Mouse (Mus musculus): ENCODE measurements at regions not wholly inside any gene's neighbourhood (a gene's known extent, or its start where the extent isn't known, plus 50 kb on each side); places are given as distances from the start of the nearest gene placed in this dataset.
A peak's percentile ranks its signal among the peaks of the same experiment; 100 is the strongest.

DNA sequence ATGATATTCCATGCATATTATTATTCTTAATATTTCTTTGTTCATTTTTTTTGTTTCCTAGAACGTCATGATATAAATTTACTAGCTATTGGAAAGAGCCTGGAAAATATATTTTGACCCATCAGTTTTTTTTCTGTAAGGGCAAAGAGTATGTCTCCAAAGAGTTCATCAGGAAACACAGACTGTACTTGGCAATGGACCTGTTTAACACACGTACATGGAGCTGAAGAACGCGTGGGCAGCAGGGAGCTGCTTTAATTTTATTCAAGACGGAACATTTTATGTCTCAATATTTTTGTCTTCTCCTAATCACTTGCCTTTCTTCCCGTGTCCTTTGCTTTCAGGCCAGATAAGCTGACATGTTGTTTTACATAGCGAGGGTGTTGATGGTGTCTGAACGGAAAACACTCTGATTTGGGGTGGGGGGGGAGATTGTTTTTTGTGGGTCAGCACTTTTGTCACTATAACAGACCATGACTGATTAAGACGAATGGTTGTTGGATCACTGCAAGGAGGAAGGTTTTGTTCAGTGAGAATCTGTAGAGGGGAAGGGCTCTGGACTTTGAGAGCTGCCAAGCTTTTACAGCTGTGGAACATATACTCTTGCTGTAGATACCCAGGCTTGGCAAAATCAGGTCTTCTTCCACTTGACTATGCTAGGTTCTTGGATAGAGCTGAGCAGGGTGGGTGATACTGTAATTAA is 176.2 kb upstream of the Mocs2 start:
- no peaks in the 10 kb centered on the region for H3K36me3 ChIP-seq (replicated peaks; ENCODE audit: control insufficient read depth, insufficient read depth, low read depth, low read length)
- 83% methylated on average over 9 of the region's 9 CpGs for WGBS
- H3K4me2 ChIP-seq (ENCODE audit: low read depth, low read length) = no peak overlapping the region
- no peaks in the 10 kb centered on the region for H3K27me3 ChIP-seq (ENCODE audit: control insufficient read depth, insufficient read depth, low read length)
- ATAC-seq (replicated peaks; ENCODE audit: insufficient number of reproducible peaks, low FRiP score, low TSS enrichment, low read depth) = no peak
- H3K9me3 ChIP-seq (replicated peaks; ENCODE audit: control insufficient read depth, low read length) = no peaks in the 10 kb centered on the region
- no peak overlapping the region for H3K4me3 ChIP-seq (ENCODE audit: low read depth, low read length)
- no peaks in the 10 kb centered on the region for H3K4me1 ChIP-seq (ENCODE audit: control insufficient read depth, insufficient read depth, low read length)
- no peak overlapping the region for H3K9ac ChIP-seq (replicated peaks; ENCODE audit: low read length)
- DNase-seq (ENCODE audit: low spot score) = no peak
- H3K27ac ChIP-seq (replicated peaks; ENCODE audit: low read depth, low read length) = no peak overlapping the region

DNA sequence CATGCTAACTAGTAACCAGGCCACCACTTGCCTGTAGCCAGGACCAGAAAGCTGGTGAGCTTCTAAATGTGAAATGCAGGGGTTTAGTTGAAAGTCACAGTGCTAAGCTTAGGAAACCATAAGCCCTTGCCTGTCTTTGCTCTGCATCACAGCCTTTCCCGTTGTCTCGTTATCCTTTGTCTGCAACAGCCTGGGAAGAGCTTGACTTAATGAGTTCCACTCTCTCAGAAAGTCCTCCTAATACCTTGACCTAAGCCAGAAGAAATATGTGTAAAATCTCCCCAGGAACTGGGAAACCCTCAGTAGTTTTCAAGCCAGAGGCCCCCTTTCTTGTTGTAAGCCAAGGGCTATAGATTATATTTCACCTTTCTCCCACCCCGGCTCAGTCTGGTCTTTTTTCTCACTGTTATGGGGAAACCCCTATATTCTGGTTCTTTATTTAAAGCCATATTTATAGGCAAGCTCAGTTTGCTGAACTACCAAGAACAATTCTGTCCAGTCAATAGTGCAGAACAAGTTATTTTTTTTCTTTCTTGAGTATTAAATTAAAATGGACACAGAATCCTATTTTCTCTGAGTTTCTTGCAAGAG is 175.0 kb upstream of the Mocs2 start:
- Histone ChIP-seq H3K4me3 (ENCODE audit: low read depth, low read length) (no peak overlapping the region), H3K27me3 (ENCODE audit: control insufficient read depth, insufficient read depth, low read length) (no peaks in the 10 kb centered on the region), H3K4me2 (ENCODE audit: low read depth, low read length) (no peak overlapping the region), H3K9me3 (replicated peaks; ENCODE audit: control insufficient read depth, low read length) (no peaks in the 10 kb centered on the region), H3K36me3 (replicated peaks; ENCODE audit: control insufficient read depth, insufficient read depth, low read depth, low read length) (no peaks in the 10 kb centered on the region), H3K9ac (replicated peaks; ENCODE audit: low read length) (no peak overlapping the region), H3K4me1 (ENCODE audit: control insufficient read depth, insufficient read depth, low read length) (no peaks in the 10 kb centered on the region), H3K27ac (replicated peaks; ENCODE audit: low read depth, low read length) (no peak overlapping the region)
- DNase-seq (ENCODE audit: low spot score) (no peak), ATAC-seq (replicated peaks; ENCODE audit: insufficient number of reproducible peaks, low FRiP score, low TSS enrichment, low read depth) (no peak)
- WGBS = 37% methylated on average over 3 of the region's 3 CpGs

DNA sequence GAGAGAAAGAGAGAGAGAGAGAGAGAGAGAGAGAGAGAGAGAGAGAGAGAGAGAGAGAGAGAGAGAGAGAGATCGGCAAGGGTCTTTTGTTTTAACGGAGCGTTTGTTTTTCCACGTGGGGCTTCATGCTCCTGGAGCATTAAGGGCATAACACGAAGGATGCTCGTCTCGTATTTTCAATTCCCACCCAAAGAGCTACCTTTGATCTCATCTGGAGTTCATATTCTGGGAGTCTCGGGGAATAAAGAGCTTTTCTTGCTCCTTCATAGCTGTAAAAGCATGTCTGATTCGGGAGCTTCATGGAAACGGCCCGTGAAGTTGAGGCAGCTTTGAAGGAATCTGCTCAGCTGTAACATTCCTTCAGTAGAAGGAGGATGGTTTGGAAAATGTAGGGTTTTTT is 174.5 kb upstream of the Mocs2 start:
- H3K4me1 ChIP-seq (ENCODE audit: control insufficient read depth, insufficient read depth, low read length) = no peaks in the 10 kb centered on the region
- H3K36me3 ChIP-seq (replicated peaks; ENCODE audit: control insufficient read depth, insufficient read depth, low read depth, low read length) = no peaks in the 10 kb centered on the region
- no peak overlapping the region for H3K9ac ChIP-seq (replicated peaks; ENCODE audit: low read length)
- DNase-seq (ENCODE audit: low spot score) (peak; percentile 57), ATAC-seq (replicated peaks; ENCODE audit: insufficient number of reproducible peaks, low FRiP score, low TSS enrichment, low read depth) (no peak)
- no peak overlapping the region for H3K4me3 ChIP-seq (ENCODE audit: low read depth, low read length)
- no peak overlapping the region for H3K27ac ChIP-seq (replicated peaks; ENCODE audit: low read depth, low read length)
- 44% methylated on average over 11 of the region's 11 CpGs for WGBS
- no peak overlapping the region for H3K4me2 ChIP-seq (ENCODE audit: low read depth, low read length)
- H3K9me3 ChIP-seq (replicated peaks; ENCODE audit: control insufficient read depth, low read length) = no peaks in the 10 kb centered on the region
- no peaks in the 10 kb centered on the region for H3K27me3 ChIP-seq (ENCODE audit: control insufficient read depth, insufficient read depth, low read length)

DNA sequence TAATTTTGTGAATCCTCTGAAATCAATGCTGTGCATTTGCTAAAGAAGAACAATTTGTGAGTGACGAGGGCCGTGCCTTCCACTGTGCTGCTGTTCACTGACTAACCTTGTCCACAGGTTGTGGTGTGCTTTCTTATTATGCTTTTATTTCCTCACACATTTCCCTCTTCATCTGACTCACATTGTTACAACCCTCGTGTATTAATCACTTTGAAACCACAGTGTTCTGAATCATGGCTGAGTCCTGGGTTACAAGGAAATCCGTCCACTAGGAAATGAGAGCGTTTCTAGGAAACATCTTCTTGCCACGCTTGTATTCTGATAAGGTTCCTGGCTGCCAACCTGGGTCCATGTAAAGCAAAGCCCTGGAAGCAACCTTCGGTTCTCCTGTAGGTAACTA is 163.8 kb upstream of the Mocs2 start:
- H3K4me2 ChIP-seq (ENCODE audit: low read depth, low read length) = no peak overlapping the region
- ATAC-seq (replicated peaks; ENCODE audit: insufficient number of reproducible peaks, low FRiP score, low TSS enrichment, low read depth) = no peak
- H3K9me3 ChIP-seq (replicated peaks; ENCODE audit: control insufficient read depth, low read length) = no peaks in the 10 kb centered on the region
- no peaks in the 10 kb centered on the region for H3K4me1 ChIP-seq (ENCODE audit: control insufficient read depth, insufficient read depth, low read length)
- DNase-seq (ENCODE audit: low spot score) = no peak
- H3K27ac ChIP-seq (replicated peaks; ENCODE audit: low read depth, low read length) = no peak overlapping the region
- no peak overlapping the region for H3K9ac ChIP-seq (replicated peaks; ENCODE audit: low read length)
- H3K36me3 ChIP-seq (replicated peaks; ENCODE audit: control insufficient read depth, insufficient read depth, low read depth, low read length) = no peaks in the 10 kb centered on the region
- 88% methylated on average over 7 of the region's 7 CpGs for WGBS
- H3K27me3 ChIP-seq (ENCODE audit: control insufficient read depth, insufficient read depth, low read length) = no peaks in the 10 kb centered on the region
- H3K4me3 ChIP-seq (ENCODE audit: low read depth, low read length) = no peak overlapping the region

DNA sequence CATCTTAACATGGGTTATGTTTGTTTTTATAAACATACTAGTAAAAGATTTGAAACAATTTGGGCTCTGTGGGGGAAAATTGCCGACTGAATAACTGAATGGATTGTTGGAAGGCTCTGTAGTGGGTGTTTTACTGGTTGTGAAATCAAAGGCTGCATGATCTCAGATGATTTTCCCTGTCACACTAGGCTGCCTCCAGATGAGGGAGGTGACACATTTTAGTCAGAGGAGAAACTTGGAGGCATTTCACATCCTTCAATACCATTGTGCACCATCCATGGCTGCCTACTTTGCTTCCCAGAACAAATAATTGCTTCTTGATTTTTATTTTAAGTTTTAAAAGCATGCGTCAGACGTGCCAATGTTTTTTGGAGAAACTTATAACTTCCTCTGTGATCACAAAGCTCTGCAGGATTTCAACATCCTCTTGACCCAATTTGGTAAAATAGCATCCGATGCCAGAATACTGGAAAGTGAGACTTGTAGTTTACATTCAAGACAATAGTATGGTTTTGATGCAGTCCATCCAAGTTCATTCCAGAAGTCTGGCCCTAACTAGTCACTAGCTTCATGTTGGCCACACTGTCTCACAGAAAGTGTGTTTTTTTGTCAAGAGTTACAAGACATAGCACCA is 163.0 kb upstream of the Mocs2 start:
- no peak for DNase-seq (ENCODE audit: low spot score)
- Histone ChIP-seq H3K9ac (replicated peaks; ENCODE audit: low read length) (no peak overlapping the region), H3K4me2 (ENCODE audit: low read depth, low read length) (no peak overlapping the region), H3K4me1 (ENCODE audit: control insufficient read depth, insufficient read depth, low read length) (no peaks in the 10 kb centered on the region), H3K27ac (replicated peaks; ENCODE audit: low read depth, low read length) (no peak overlapping the region), H3K27me3 (ENCODE audit: control insufficient read depth, insufficient read depth, low read length) (no peaks in the 10 kb centered on the region), H3K9me3 (replicated peaks; ENCODE audit: control insufficient read depth, low read length) (no peaks in the 10 kb centered on the region), H3K36me3 (replicated peaks; ENCODE audit: control insufficient read depth, insufficient read depth, low read depth, low read length) (no peaks in the 10 kb centered on the region), H3K4me3 (ENCODE audit: low read depth, low read length) (no peak overlapping the region)
- WGBS = 87% methylated on average over 4 of the region's 4 CpGs
- ATAC-seq (replicated peaks; ENCODE audit: insufficient number of reproducible peaks, low FRiP score, low TSS enrichment, low read depth) = no peak

DNA sequence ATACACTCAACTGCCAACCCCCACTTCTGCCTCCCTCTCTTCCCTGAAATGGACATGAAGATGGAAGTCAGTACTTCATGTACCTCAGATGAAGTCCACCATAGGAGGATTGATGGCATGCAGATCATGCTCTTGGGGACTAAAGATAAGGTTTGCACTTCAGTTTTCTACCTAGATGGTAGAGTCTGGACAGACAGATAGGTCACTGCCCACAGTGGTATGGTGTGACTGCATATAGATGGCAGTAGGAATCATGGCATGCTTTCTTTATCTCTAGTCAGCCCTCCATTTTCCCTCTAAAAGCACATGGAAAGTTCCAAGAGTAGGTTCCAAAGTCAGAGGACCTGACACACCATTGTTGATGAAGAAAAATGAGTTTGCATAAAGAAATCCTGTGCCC is 145.6 kb upstream of the Mocs2 start:
- Histone ChIP-seq H3K27ac (replicated peaks; ENCODE audit: low read depth, low read length) (no peak overlapping the region), H3K4me1 (ENCODE audit: control insufficient read depth, insufficient read depth, low read length) (no peaks in the 10 kb centered on the region), H3K9ac (replicated peaks; ENCODE audit: low read length) (no peak overlapping the region), H3K9me3 (replicated peaks; ENCODE audit: control insufficient read depth, low read length) (no peaks in the 10 kb centered on the region), H3K27me3 (ENCODE audit: control insufficient read depth, insufficient read depth, low read length) (no peaks in the 10 kb centered on the region), H3K36me3 (replicated peaks; ENCODE audit: control insufficient read depth, insufficient read depth, low read depth, low read length) (no peaks in the 10 kb centered on the region), H3K4me3 (ENCODE audit: low read depth, low read length) (no peak overlapping the region), H3K4me2 (ENCODE audit: low read depth, low read length) (no peak overlapping the region)
- DNase-seq (ENCODE audit: low spot score) (no peak), ATAC-seq (replicated peaks; ENCODE audit: insufficient number of reproducible peaks, low FRiP score, low TSS enrichment, low read depth) (no peak)

DNA sequence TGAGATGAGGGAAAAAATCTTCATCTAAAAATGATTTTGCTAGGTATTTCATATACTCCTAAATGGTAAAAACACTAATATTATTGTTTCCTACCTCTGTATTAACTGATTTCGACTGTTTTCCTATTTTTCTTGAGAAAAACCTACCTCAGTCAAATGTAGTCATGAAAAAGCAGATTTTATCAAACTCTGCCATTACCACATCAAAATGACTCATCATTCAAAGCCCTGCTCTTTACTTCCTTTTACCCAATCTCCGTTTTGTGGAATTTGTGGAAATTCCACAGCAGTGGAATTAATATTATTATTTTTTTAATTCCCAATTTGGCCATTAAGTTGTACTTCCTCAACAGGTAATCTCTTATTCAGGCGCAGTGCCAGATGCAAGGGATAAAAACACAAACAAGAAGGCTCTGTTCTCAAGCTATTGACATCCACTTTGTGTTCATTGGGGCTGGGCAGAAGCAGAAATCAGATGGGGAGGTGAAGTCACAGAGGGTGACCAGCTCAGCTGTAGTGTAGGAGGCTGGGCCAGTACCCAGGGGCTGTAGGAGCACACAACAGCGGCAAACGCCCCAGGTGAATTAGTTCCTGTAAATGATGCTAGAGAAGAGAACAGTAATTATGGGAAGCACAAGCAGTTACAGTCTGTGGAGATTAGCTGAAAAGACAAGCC is 138.2 kb upstream of the Mocs2 start:
- Histone ChIP-seq H3K9me3 (replicated peaks; ENCODE audit: control insufficient read depth, low read length) (no peaks in the 10 kb centered on the region), H3K36me3 (replicated peaks; ENCODE audit: control insufficient read depth, insufficient read depth, low read depth, low read length) (no peaks in the 10 kb centered on the region), H3K27ac (replicated peaks; ENCODE audit: low read depth, low read length) (no peak overlapping the region), H3K4me3 (ENCODE audit: low read depth, low read length) (no peak overlapping the region), H3K27me3 (ENCODE audit: control insufficient read depth, insufficient read depth, low read length) (no peaks in the 10 kb centered on the region), H3K4me2 (ENCODE audit: low read depth, low read length) (no peak overlapping the region), H3K4me1 (ENCODE audit: control insufficient read depth, insufficient read depth, low read length) (no peaks in the 10 kb centered on the region), H3K9ac (replicated peaks; ENCODE audit: low read length) (no peak overlapping the region)
- 74% methylated on average over 5 of the region's 5 CpGs for WGBS
- ATAC-seq (replicated peaks; ENCODE audit: insufficient number of reproducible peaks, low FRiP score, low TSS enrichment, low read depth) = no peak
- no peak for DNase-seq (ENCODE audit: low spot score)

DNA sequence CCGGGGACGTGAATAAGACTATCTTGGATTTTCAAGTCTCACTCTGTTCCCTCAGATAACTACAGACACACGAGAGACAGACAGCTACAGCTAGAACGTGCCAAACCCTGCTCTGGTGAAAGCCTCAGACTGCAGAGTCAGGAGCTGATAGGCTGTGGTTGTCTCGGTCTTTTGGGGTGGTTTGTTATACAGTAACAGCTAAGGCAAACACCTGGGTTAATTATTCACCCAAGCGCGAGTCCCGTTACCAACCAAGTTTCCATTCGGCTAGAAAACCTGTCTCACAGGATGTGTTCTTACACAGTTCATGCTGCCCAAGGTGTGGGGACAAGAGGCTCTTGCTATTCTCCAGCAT is 137.7 kb upstream of the Mocs2 start:
- Histone ChIP-seq H3K4me1 (ENCODE audit: control insufficient read depth, insufficient read depth, low read length) (no peaks in the 10 kb centered on the region), H3K27me3 (ENCODE audit: control insufficient read depth, insufficient read depth, low read length) (no peaks in the 10 kb centered on the region), H3K36me3 (replicated peaks; ENCODE audit: control insufficient read depth, insufficient read depth, low read depth, low read length) (no peaks in the 10 kb centered on the region), H3K4me3 (ENCODE audit: low read depth, low read length) (no peak overlapping the region), H3K4me2 (ENCODE audit: low read depth, low read length) (no peak overlapping the region), H3K27ac (replicated peaks; ENCODE audit: low read depth, low read length) (no peak overlapping the region), H3K9ac (replicated peaks; ENCODE audit: low read length) (no peak overlapping the region), H3K9me3 (replicated peaks; ENCODE audit: control insufficient read depth, low read length) (no peaks in the 10 kb centered on the region)
- DNase-seq (ENCODE audit: low spot score) = no peak
- ATAC-seq (replicated peaks; ENCODE audit: insufficient number of reproducible peaks, low FRiP score, low TSS enrichment, low read depth) = no peak
- 75% methylated on average over 9 of the region's 9 CpGs for WGBS
